In the genomic region with DNA sequence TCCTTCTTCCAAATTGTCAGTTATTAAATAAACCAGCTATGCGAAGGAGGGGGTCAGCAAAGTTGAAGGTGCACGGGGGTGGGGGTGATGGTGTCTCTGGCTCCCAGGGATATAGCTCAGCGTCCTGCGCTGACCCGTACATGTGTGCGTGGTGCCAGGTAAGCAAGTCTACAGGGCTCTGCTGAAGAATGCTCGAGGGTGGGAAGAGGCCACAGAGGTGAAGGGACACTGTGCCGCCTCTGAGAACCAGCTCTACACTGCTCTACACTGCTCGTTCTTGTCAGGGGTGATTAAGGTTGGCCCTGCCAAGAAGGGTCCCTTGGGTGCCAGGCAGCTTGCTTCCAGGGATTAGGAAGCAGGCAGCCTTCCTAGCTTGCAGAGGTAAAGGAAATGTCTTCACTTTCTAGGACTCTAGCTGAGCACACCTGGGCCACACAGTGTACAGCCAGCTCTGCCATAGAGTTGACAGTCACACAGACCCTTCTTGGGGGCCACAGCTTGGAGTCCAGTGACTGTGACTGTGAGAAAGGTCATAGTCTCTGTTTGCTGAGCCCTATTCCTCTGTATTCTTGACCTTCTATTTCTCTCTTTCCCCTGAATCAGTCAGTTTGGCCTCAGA, we compare ENCODE assay signal across 23 mouse cellular contexts.
DNase-seq lines count a peak whose midpoint lies in the region; ATAC-seq and TF ChIP-seq lines count a peak whose summit lies in the region.
"Had no signal": no experiment of that assay in that cellular context is flagged by ENCODE, and none has a peak within 500 bp of the region (broad histone marks: within the 10 kb centered on the region; RNA-seq: fewer than 3 reads in every experiment).

No protein-coding gene starts in this region.

- peaks cover 57% of the 10 kb centered on the region for H3K27me3 ChIP-seq in forebrain, embryonic 10.5 days (ENCODE audit: poor library complexity, severe bottlenecking)
- H3K27me3 ChIP-seq in forebrain, embryonic 16.5 days (replicated peaks; ENCODE audit: control insufficient read depth, insufficient read depth, low read length) = 0 out of 2 replicates have a peak, but pooled peaks cover 2% of the 10 kb centered on the region
- peaks cover 7% of the 10 kb centered on the region for H3K27me3 ChIP-seq in kidney, postnatal 0 days (ENCODE audit: insufficient read depth, low read length)
- peaks cover 39% of the 10 kb centered on the region for H3K27me3 ChIP-seq in embryonic facial prominence, embryonic 10.5 days (replicated peaks; ENCODE audit: low read depth, poor library complexity, severe bottlenecking)
- peaks cover 63% of the 10 kb centered on the region for H3K27me3 ChIP-seq in limb, embryonic 10.5 days (ENCODE audit: low read depth, poor library complexity, severe bottlenecking)
- H3K27me3 ChIP-seq in hindbrain, postnatal 0 days (ENCODE audit: insufficient read depth, low read length) = no peaks in the 10 kb centered on the region

- H3K9ac ChIP-seq in forebrain, embryonic 16.5 days (replicated peaks; ENCODE audit: low read depth, low read length) = no peak overlapping the region
- H3K9ac ChIP-seq in kidney, postnatal 0 days (ENCODE audit: low read depth, low read length) = no peak overlapping the region
- H3K9ac ChIP-seq in hindbrain, postnatal 0 days (replicated peaks; ENCODE audit: low read length) = no peak overlapping the region
- H3K9ac ChIP-seq: forebrain, embryonic 13.5 days; liver, embryonic 13.5 days; midbrain, embryonic 12.5 days; stomach, embryonic 15.5 days had no signal

- H3K9me3 ChIP-seq in forebrain, embryonic 10.5 days = no peaks in the 10 kb centered on the region; the same call in 1 of the 2 replicates
- no peaks in the 10 kb centered on the region; the same call in 1 of the 2 replicates for H3K9me3 ChIP-seq in forebrain, embryonic 16.5 days (ENCODE audit: control insufficient read depth, low read length)
- no peaks in the 10 kb centered on the region for H3K9me3 ChIP-seq in kidney, postnatal 0 days (replicated peaks; ENCODE audit: low read length)
- H3K9me3 ChIP-seq in embryonic facial prominence, embryonic 10.5 days = 0 out of 2 replicates have a peak, but pooled peaks cover 2% of the 10 kb centered on the region
- H3K9me3 ChIP-seq in limb, embryonic 10.5 days (replicated peaks) = no peaks in the 10 kb centered on the region
- H3K9me3 ChIP-seq in hindbrain, postnatal 0 days (ENCODE audit: low read length) = no peaks in the 10 kb centered on the region
- H3K9me3 ChIP-seq: forebrain, embryonic 13.5 days; G1E; liver, embryonic 13.5 days; stomach, embryonic 15.5 days had no signal

- no peaks in the 10 kb centered on the region for H3K36me3 ChIP-seq in forebrain, embryonic 10.5 days (replicated peaks)
- H3K36me3 ChIP-seq in forebrain, embryonic 16.5 days (ENCODE audit: control insufficient read depth, insufficient read depth) = no peaks in the 10 kb centered on the region
- H3K36me3 ChIP-seq in kidney, postnatal 0 days (ENCODE audit: insufficient read depth, low read length) = no peaks in the 10 kb centered on the region
- H3K36me3 ChIP-seq in embryonic facial prominence, embryonic 10.5 days (replicated peaks) = no peaks in the 10 kb centered on the region
- H3K36me3 ChIP-seq in limb, embryonic 10.5 days = no peaks in the 10 kb centered on the region
- no peaks in the 10 kb centered on the region for H3K36me3 ChIP-seq in hindbrain, postnatal 0 days (ENCODE audit: insufficient read depth, low read length)
- H3K36me3 ChIP-seq: G1E; liver, embryonic 13.5 days; midbrain, embryonic 12.5 days; stomach, embryonic 15.5 days had no signal

- DNase-seq in forebrain, embryonic 10.5 days (ENCODE audit: extremely low spot score, low spot score) = no peak
- no peak for DNase-seq in kidney, postnatal 0 days (ENCODE audit: low spot score)
- no peak for DNase-seq in kidney, postnatal 10 days
- DNase-seq in embryonic facial prominence, embryonic 10.5 days (ENCODE audit: low spot score) = peak; percentile 56
- peak; percentile 47 for DNase-seq in limb, embryonic 10.5 days (ENCODE audit: low spot score)
- no peak for DNase-seq in thymus, postnatal 4 days
- DNase-seq in hindbrain, postnatal 0 days (ENCODE audit: low spot score) = no peak
- DNase-seq: adrenal gland, postnatal 25 days; cerebellum, adult 18-20 months; cerebellum, postnatal 10 days; kidney, adult 9 months; kidney, postnatal 25 days; liver, embryonic 13.5 days; lung, adult 18-20 months; lung, postnatal 10 days had no signal

- peaks cover 54% of the 10 kb centered on the region for H3K4me1 ChIP-seq in forebrain, embryonic 10.5 days
- H3K4me1 ChIP-seq in forebrain, embryonic 16.5 days (replicated peaks; ENCODE audit: control insufficient read depth, insufficient read depth, low read length) = peaks cover 19% of the 10 kb centered on the region
- H3K4me1 ChIP-seq in kidney, postnatal 0 days (replicated peaks; ENCODE audit: insufficient read depth, low read length) = peaks cover 12% of the 10 kb centered on the region; the same call in 1 of the 2 replicates
- peaks cover 59% of the 10 kb centered on the region for H3K4me1 ChIP-seq in embryonic facial prominence, embryonic 10.5 days
- H3K4me1 ChIP-seq in limb, embryonic 10.5 days = peaks cover 52% of the 10 kb centered on the region
- H3K4me1 ChIP-seq in hindbrain, postnatal 0 days (ENCODE audit: insufficient read depth, low read length) = 0 out of 2 replicates have a peak, but pooled peaks cover 4% of the 10 kb centered on the region

- H3K27ac ChIP-seq in forebrain, embryonic 10.5 days = peak overlapping the region; percentile 76; the same call in 1 of the 2 replicates
- H3K27ac ChIP-seq in forebrain, embryonic 16.5 days (ENCODE audit: low read length) = no peak overlapping the region
- H3K27ac ChIP-seq in kidney, postnatal 0 days = no peak overlapping the region
- H3K27ac ChIP-seq in embryonic facial prominence, embryonic 10.5 days (replicated peaks) = peak overlapping the region; percentile 62
- peak overlapping the region; percentile 55; the same call in 1 of the 2 replicates for H3K27ac ChIP-seq in limb, embryonic 10.5 days
- no peak overlapping the region for H3K27ac ChIP-seq in hindbrain, postnatal 0 days
- H3K27ac ChIP-seq: forebrain, embryonic 13.5 days; left cerebral cortex, adult 2 months; liver, embryonic 13.5 days; midbrain, embryonic 12.5 days; stomach, embryonic 15.5 days had no signal

- WGBS in forebrain, embryonic 10.5 days = 72% methylated on average over 9 of the region's 9 CpGs
- 86% methylated on average over 9 of the region's 9 CpGs for WGBS in forebrain, embryonic 16.5 days
- WGBS in kidney, postnatal 0 days = 72% methylated on average over 9 of the region's 9 CpGs
- 49% methylated on average over 9 of the region's 9 CpGs for WGBS in embryonic facial prominence, embryonic 10.5 days
- 56% methylated on average over 9 of the region's 9 CpGs for WGBS in limb, embryonic 10.5 days
- 82% methylated on average over 9 of the region's 9 CpGs for WGBS in hindbrain, postnatal 0 days

- no peak for ATAC-seq in forebrain, embryonic 16.5 days
- peak; percentile 63; the same call in 1 of the 2 replicates for ATAC-seq in kidney, postnatal 0 days (replicated peaks; ENCODE audit: low FRiP score, low read depth)
- no peak for ATAC-seq in hindbrain, postnatal 0 days
- ATAC-seq: forebrain, embryonic 13.5 days; hindbrain, embryonic 16.5 days; intestine, postnatal 0 days had no signal

- no peak for TF ChIP-seq CTCF in kidney, postnatal 0 days (IDR thresholded peaks at IDR 0.05; ENCODE audit: low read depth)
- TF ChIP-seq CTCF in hindbrain, postnatal 0 days (IDR thresholded peaks at IDR 0.05; ENCODE audit: low read depth) = no peak

- no peak overlapping the region for H3K4me3 ChIP-seq in forebrain, embryonic 10.5 days
- no peak overlapping the region for H3K4me3 ChIP-seq in forebrain, embryonic 16.5 days (replicated peaks; ENCODE audit: low read length)
- no peak overlapping the region for H3K4me3 ChIP-seq in kidney, postnatal 0 days (replicated peaks; ENCODE audit: low read depth, low read length)
- H3K4me3 ChIP-seq in embryonic facial prominence, embryonic 10.5 days = no peak overlapping the region
- H3K4me3 ChIP-seq in limb, embryonic 10.5 days = peak overlapping the region; percentile 1; the same call in 1 of the 2 replicates
- no peak overlapping the region for H3K4me3 ChIP-seq in hindbrain, postnatal 0 days (ENCODE audit: low read length)
- H3K4me3 ChIP-seq: forebrain, embryonic 13.5 days; left cerebral cortex, adult 2 months; liver, embryonic 13.5 days; midbrain, embryonic 12.5 days; stomach, embryonic 15.5 days had no signal

- H3K4me2 ChIP-seq in forebrain, embryonic 16.5 days (ENCODE audit: low read length) = no peak overlapping the region
- no peak overlapping the region for H3K4me2 ChIP-seq in kidney, postnatal 0 days (ENCODE audit: low read length)
- H3K4me2 ChIP-seq in hindbrain, postnatal 0 days (ENCODE audit: low read depth, low read length) = no peak overlapping the region
- H3K4me2 ChIP-seq: forebrain, embryonic 13.5 days; liver, embryonic 13.5 days; midbrain, embryonic 12.5 days; stomach, embryonic 15.5 days had no signal

Comparison
In these comparisons a context has a peak if more than half of its experiments do, and no peak if none do; other contexts are left out.
1. H3K27ac ChIP-seq: peak in forebrain, embryonic 10.5 days (single experiment), embryonic facial prominence, embryonic 10.5 days (single experiment) and limb, embryonic 10.5 days (single experiment); none in forebrain, embryonic 16.5 days (single experiment), kidney, postnatal 0 days (single experiment) and hindbrain, postnatal 0 days (single experiment).
2. DNase-seq: peak in embryonic facial prominence, embryonic 10.5 days (single experiment) and limb, embryonic 10.5 days (single experiment); none in forebrain, embryonic 10.5 days (single experiment), kidney, postnatal 0 days (single experiment), kidney, postnatal 10 days (single experiment), thymus, postnatal 4 days (single experiment) and hindbrain, postnatal 0 days (single experiment).